Mouse (Mus musculus) cerebellum, adult 2 months (tissue): ENCODE results near the gene Rrp15.

ENCODE experiments used
- CTCF ChIP-seq: fragments of 200-500 bp; IDR thresholded peaks from 2 replicates; pipeline ENCODE4 v1.5.1; 2011; ENCODE audit warnings: low read depth, mild to moderate bottlenecking, control low read depth, low read length, moderate library complexity, borderline replicate concordance; ENCODE audit not compliant: insufficient read depth
- POLR2A ChIP-seq: fragments of 200-500 bp; IDR thresholded peaks from 2 replicates; pipeline ENCODE4 v1.6.1; 2011; ENCODE audit warnings: low read length, control low read depth, borderline replicate concordance; ENCODE audit not compliant: insufficient read depth

DNA sequence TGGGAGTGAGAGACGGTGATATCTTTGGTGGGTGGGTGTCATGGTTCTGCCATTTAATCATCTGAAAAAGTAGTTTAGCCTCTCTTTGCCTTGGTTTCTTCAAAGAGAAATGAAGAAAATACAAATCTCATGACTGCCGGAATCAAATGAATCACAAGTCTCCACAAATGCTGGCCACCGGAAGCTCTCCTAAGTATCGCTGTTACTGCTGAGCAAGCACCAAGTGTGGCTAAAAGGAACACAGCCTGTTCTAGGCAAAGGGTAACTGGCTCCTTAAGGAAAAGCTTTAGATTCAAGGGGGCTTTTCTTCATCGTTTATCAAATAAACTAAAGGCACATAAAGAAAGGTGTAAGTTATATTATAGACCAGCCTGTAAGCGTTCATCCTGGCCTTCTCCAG lies 73.9 kb downstream of the Rrp15 start:
- no peak for TF ChIP-seq CTCF
- TF ChIP-seq POLR2A = no peak
